Mouse (Mus musculus) common myeloid progenitor, adult 5-6 weeks (primary cell): ENCODE measurements around the gene Gpc2. TPM values are rescaled to one million over a fixed set of nuclear protein-coding genes. Genes with fewer than 3 reads are reported as not detected.

Source experiments
- ATAC-seq: replicated peaks from 2 replicates; pipeline ENCODE4 v1.8.0; 2016; ENCODE audit warnings: low read depth, mild to moderate bottlenecking, moderate TSS enrichment, inconsistent platforms; ENCODE audit not compliant: poor library complexity, severe bottlenecking
- total RNA-seq: library from RNA; stranded (forward); fragments of 200-1000, 187-1606 nt; gene quantifications from 2 replicates; pipeline ENCODE4 v1.2.3, GENCODE M21; 2017

Gene Gpc2
- total RNA-seq, 1 experiment from 2014 or later, result 5.3 TPM

GRCm38 (mm10) chr5:138263260-138264206 lies 16.3 kb downstream of the Gpc2 start, which contains the start of gene BC037034:
Gene BC037034 (minus strand): TSS chr5:138264033.
- peak; percentile 79 for ATAC-seq

- no peak for ATAC-seq
Measured at GRCm38 (mm10) chr5:138262582-138263240, 17.1 kb downstream of the Gpc2 start.

DNA sequence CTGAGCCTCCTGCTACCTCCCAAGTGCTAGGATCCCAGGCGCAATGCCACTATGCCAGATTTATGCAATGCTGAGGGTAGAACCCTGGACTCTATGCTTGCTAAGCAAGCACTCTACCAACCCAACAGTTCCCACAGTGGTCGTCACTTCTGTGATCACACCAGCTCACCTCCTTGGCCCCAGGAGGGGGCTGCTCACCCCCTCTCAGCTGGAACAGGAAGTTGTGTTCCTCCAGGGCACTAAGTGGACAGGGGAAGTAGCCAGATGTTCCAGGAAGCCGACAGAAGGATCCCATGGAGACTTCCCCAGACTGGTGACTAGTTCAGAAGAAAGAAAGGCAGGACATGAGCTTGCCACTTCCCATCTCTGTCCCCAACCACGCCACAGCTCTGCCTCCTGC lies 17.8 kb downstream of the Gpc2 start:
- ATAC-seq, result 0 out of 2 replicates have a peak, but pooled peaks have one; percentile 2

- ATAC-seq, result no peak
Measured at GRCm38 (mm10) chr5:138260834-138261233, 19.0 kb downstream of the Gpc2 start.

DNA sequence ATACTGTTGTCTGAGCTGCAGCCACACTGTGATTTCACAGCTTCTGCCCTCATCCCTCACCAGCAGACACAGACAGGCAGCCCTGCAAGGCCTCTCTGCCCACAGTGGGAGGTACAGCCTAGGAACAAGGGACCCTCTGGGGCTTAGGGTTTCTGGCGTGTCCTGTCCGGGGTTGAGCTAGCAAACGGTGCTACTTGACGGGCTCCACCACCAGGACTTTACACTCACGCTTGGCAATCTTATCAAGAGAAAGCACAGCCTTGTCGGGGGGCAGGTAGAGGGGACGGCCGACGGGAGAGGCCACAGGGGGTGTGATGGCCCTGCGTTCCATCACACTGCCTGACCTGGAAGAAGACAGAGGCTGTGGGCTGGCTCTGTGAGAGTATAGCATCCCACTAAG lies 19.8 kb downstream of the Gpc2 start:
- no peak for ATAC-seq

GRCm38 (mm10) chr5:138258993-138259392 lies 20.8 kb downstream of the Gpc2 start:
- ATAC-seq, result no peak

GRCm38 (mm10) chr5:138258542-138258941 lies 21.3 kb downstream of the Gpc2 start:
- ATAC-seq, result no peak

DNA sequence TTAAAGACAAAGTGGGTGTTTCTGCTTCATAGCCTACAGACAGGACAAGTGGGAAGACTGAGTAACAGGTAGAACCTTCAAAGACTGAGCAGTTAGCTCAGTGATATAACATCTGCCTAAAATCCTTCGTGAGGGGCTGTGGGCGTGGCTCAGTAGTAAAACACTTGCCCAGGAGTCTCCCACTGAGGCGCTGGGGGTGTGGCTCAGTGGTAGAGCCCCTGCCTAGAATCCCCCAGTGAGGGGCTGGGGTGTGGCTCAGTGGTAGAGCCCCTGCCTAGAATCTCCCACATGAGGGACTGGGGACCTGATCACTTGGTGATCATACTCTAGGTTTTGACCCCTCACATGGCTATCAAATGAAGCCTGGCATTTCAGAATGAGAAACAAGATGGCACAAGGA lies 21.7 kb downstream of the Gpc2 start:
- ATAC-seq, result no peak

- ATAC-seq, result no peak
Measured at GRCm38 (mm10) chr5:138257585-138257978, 22.2 kb downstream of the Gpc2 start.

- ATAC-seq, result peak; percentile 50
Measured at GRCm38 (mm10) chr5:138256966-138257584, 22.7 kb downstream of the Gpc2 start.

DNA sequence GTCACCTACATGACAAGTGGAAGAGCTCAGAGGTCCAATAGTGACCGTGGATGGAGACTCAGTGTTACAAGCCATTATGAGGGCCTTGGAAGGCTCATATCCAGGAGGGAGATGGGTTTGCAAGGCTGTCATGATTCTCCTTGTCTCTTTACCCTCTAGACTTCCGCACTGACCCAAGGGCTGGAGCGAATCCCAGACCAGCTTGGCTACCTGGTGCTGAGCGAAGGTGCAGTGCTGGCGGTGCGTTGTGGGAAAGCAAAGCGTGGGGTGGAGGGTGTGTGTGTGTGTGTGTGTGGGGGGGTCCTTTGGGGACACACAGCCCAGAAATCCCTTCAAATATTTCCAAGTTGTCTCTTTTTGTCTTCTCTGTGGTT lies 23.7 kb downstream of the Gpc2 start:
- no peak for ATAC-seq

DNA sequence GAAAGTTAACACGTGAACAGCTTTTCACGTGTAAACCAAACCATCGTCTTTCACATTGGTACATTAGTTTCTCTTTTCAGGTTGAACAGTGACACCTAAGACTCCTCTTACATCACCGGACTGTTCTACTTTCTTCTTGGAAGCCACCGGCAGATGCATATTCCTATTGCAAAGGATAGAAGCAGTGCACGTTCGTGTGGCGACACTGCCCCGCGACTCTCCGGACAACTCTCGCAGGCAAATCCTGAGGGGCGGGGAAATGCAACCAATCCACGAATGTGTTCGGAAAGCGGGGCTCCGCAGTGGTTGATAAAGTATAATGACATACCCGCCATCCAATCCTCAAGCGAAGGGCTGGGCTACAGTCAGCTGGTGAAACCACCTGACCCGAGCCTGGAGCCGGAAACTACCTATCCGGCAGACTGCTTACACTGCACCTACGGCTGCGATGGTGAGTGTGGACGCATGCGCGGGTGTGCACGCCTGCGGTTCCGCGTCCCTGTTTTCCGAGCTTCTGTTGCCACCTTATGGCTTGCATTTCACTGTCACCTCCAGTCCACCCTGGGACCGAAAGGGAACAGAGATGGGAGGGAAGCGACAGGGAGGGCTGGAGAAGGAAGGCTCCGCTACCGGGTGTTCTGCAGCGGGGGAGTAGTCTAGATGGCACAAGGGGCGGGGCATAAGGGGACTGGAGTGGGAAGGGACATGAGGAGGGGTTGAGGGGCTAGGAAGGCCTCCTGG lies 24.3 kb downstream of the Gpc2 start, which contains the start of gene Lamtor4:
TSS of gene Lamtor4 (plus strand) at position 130 of the 741 bp plus-strand sequence.
- peak; percentile 87 for ATAC-seq

- ATAC-seq, result no peak
Measured at GRCm38 (mm10) chr5:138253061-138253460, 26.7 kb downstream of the Gpc2 start.

DNA sequence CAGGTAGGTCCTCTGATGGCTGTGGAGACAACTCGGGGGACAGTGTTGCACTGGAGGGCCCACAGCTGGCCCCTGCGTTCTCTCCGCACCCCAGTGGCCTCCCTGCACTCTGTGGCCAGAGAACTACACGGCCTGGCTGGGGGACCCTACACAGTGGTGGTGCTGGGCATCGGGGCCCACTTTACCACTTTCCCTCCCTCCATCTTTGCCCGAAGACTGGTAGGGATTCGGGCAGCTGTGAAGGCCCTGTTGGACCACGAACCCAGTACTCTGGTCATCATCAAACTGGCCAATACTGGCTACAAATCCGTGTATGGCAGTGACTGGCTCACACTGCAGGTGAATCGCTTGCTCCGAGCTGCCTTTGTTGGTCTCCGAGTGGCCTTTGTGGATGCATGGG lies 28.7 kb downstream of the Gpc2 start:
- ATAC-seq, result no peak

- no peak for ATAC-seq
Measured at GRCm38 (mm10) chr5:138241511-138241910, 38.3 kb downstream of the Gpc2 start.

GRCm38 (mm10) chr5:138234224-138234623 lies 45.6 kb downstream of the Gpc2 start:
- no peak for ATAC-seq

GRCm38 (mm10) chr5:138233778-138234177 lies 46.0 kb downstream of the Gpc2 start:
- no peak for ATAC-seq

DNA sequence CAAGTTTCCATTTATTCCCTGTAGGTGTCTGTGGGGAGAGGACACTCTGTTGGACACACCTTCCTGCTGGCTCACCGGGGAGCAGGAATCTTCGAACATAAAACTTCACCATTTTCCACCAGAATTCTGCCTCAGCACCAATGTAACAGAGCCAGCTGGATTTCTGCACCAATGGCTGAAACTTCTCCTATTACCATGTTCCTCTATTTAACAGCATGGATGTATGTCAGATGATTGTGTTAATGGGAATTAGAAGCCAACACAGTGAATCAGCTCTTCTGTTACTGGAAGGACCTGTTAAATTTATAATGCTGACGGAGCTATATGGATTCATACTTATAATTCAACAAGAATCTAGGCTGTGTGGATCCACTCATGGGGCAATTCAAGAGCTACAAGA lies 50.3 kb downstream of the Gpc2 start:
- no peak for ATAC-seq

GRCm38 (mm10) chr5:138228026-138228425 lies 51.8 kb downstream of the Gpc2 start:
- peak; percentile 56 for ATAC-seq

GRCm38 (mm10) chr5:138227367-138227766 lies 52.4 kb downstream of the Gpc2 start:
- peak; percentile 95 for ATAC-seq
